Mouse (Mus musculus) hindbrain, embryonic 11.5 days (tissue): ENCODE results near the gene Gmds. TPM values are rescaled to one million over a fixed set of nuclear protein-coding genes. Genes with fewer than 3 reads are reported as not detected.

Experiments used
- ATAC-seq: fragments of 200-750 bp; cut with Nextera tagmentation; 2 replicates; pipeline ENCODE4 v1.8.0; 2017; ENCODE audit warnings: mild to moderate bottlenecking, moderate TSS enrichment, moderate library complexity; ENCODE audit not compliant: low FRiP score
- DNase-seq: peaks from one replicate; pipeline ENCODE4 v3.0.0-alpha.2; 2015; ENCODE audit warnings: low spot score
- H3K27ac ChIP-seq: fragments of 300-500 bp; sonication (generic); 2 replicates; pipeline ENCODE4 v1.5.1; 2014; ENCODE audit warnings: mild to moderate bottlenecking, low read depth, low read length
- H3K27me3 ChIP-seq: fragments of 300-500 bp; sonication (generic); 2 replicates; pipeline ENCODE4 v1.6.1; 2014; ENCODE audit warnings: mild to moderate bottlenecking, low read length, moderate library complexity, mixed read lengths; ENCODE audit not compliant: control insufficient read depth, insufficient read depth
- H3K36me3 ChIP-seq: fragments of 300-500 bp; sonication (generic); 2 replicates; pipeline ENCODE4 v1.6.1; 2014; ENCODE audit warnings: mild to moderate bottlenecking, low read length, moderate library complexity, mixed read lengths; ENCODE audit not compliant: control insufficient read depth, insufficient read depth
- H3K4me1 ChIP-seq: fragments of 300-500 bp; sonication (generic); replicated peaks from 2 replicates; pipeline ENCODE4 v1.6.1; 2014; ENCODE audit warnings: low read length, mixed read lengths; ENCODE audit not compliant: control insufficient read depth, insufficient read depth
- H3K4me2 ChIP-seq: fragments of 300-500 bp; sonication (generic); replicated peaks from 2 replicates; pipeline ENCODE4 v1.6.1; 2014; ENCODE audit warnings: mild to moderate bottlenecking, low read depth, low read length
- H3K4me3 ChIP-seq: fragments of 300-500 bp; sonication (generic); 2 replicates; pipeline ENCODE4 v1.5.1; 2014; ENCODE audit warnings: low read depth, low read length
- H3K9ac ChIP-seq: fragments of 300-500 bp; sonication (generic); 2 replicates; pipeline ENCODE4 v1.6.1; 2014; ENCODE audit warnings: low read depth, low read length
- H3K9me3 ChIP-seq: fragments of 300-500 bp; sonication (generic); 2 replicates; pipeline ENCODE4 v1.6.1; 2016; ENCODE audit warnings: low read length; ENCODE audit not compliant: control insufficient read depth
- WGBS: fragments of 180-500 bp; shearing (Covaris S2); extraction: QIAGEN DNeasy Blood & Tissue Kit; methylation state at CpG from one replicate; pipeline ENCODE4 v1.1.7; 2014; 5-methylcytosine and 5-hydroxymethylcytosine counted together
- polyA plus RNA-seq: library from polyadenylated mRNA; unstranded; fragments of >200 nt; fragmentation: Nextera tagmentation; extraction: Ambion mirVana; gene quantifications from 2 replicates; pipeline ENCODE4 v1.2.1, GENCODE M21; 2014

Gene Gmds
- polyA plus RNA-seq, 1 experiment from 2014 or later, result 32.1 TPM

DNA sequence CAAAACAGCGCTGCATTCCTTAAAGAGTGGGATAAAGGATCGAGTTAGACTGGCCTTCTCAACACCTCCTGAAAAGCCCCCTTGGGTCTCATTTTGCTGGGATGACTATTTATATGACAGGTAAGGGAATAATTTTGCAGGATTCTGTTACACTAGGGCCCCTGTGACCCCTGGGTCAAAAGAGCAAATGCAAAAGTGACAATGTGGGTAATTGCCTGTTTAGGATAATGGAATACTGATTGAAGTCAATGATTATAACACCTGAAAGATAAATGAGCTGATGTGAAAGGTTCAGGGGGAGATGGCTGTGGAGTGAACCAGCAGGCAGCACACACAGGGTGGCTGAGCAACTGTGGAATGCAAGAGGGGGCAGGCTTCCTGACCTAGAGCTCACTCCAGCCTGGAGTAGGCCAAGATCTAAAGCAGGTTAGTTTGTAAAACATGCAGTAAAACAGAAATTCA, 367.5 kb downstream of the Gmds start:
- no peaks in the 10 kb centered on the region for H3K9me3 ChIP-seq
- no peaks in the 10 kb centered on the region for H3K4me1 ChIP-seq
- 47% methylated on average over 2 of the region's 2 CpGs for WGBS
- no peaks in the 10 kb centered on the region for H3K36me3 ChIP-seq
- no peak overlapping the region for H3K27ac ChIP-seq
- no peak overlapping the region for H3K9ac ChIP-seq
- ATAC-seq (no peak), DNase-seq (no peak)
- no peaks in the 10 kb centered on the region for H3K27me3 ChIP-seq
- no peak overlapping the region for H3K4me3 ChIP-seq
- no peak overlapping the region for H3K4me2 ChIP-seq

DNA sequence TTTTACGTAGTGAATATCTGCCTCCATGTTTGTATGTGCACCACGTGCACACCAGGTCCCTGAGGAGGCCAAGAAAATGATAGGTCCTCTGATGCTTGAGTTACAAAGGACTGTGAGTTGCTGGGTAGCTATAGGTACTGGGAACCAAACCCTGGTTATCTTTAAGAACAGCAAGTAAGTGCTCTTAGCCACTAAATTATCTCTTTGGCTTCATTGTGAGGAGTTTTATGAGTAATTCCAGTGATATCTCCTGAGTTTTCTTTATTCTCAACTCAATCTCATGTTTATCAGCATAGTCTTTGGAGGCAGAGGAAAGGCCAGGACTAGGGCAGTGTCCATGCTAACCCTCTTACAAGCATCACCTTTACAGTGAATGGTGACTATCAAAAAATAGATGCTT, 370.3 kb downstream of the Gmds start:
- no peaks in the 10 kb centered on the region for H3K27me3 ChIP-seq

DNA sequence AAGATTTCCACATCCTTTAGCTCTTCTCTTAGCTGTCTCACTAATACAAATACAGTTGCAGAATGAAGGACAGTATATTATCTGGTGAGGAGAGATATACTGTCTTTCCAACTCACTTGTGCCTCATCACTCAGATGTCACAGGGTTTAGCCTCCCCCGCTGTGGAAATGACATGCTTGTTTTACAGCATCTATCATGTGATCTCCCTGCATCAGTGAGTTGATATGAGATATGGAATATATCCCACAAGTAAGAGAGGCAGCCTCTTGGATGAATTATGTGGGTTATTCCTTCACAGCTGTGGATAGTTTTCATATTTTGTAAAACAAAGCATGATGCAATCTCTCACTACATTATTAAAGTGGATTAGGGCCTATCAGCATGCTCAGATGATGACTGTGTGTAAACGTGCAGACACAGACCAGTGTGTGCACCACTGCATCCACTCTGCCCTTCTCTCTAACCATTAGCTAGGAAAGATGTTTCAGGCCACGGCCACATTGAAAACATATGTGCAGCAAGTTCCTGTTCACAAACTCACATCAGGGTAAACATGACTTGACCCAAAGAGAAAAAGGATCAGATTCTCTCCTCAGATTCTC, 371.5 kb downstream of the Gmds start:
- no peaks in the 10 kb centered on the region for H3K4me1 ChIP-seq
- H3K4me2 ChIP-seq, result no peak overlapping the region
- WGBS, result 62% methylated on average over 3 of the region's 3 CpGs
- H3K9me3 ChIP-seq, result no peaks in the 10 kb centered on the region
- H3K36me3 ChIP-seq, result no peaks in the 10 kb centered on the region
- ATAC-seq, result no peak
- no peak overlapping the region for H3K27ac ChIP-seq
- no peak overlapping the region for H3K4me3 ChIP-seq
- no peak for DNase-seq
- no peak overlapping the region for H3K9ac ChIP-seq
- H3K27me3 ChIP-seq, result no peaks in the 10 kb centered on the region

More for the DNA sequence above, 370.3 kb downstream of the Gmds start:
- Histone ChIP-seq H3K4me3 (no peak overlapping the region), H3K4me2 (no peak overlapping the region), H3K36me3 (no peaks in the 10 kb centered on the region), H3K4me1 (no peaks in the 10 kb centered on the region), H3K9ac (no peak overlapping the region), H3K27ac (no peak overlapping the region), H3K9me3 (no peaks in the 10 kb centered on the region)
- DNase-seq, result no peak
- no peak for ATAC-seq
- 83% methylated on average over 2 of the region's 2 CpGs for WGBS

DNA sequence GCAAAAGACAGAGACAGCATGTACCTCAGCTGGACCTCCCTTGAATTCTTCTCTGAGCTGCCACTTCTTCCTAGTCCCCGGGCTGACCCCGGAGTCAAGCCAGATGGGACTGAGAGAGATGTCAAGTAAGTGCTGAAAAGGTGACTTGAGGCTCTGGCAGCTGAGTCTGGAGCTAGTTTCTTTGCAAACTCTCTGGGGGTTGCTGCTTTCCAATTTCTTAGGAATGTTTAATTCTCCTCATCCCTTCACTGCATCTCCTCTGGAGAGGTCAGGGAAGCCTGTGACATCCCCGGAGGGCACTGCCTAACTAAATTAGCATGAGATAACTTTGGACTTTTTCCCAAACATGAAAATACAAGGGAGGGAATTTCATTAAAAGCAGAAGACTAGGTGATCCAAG, 378.0 kb downstream of the Gmds start:
- WGBS, result 43% methylated on average over 3 of the region's 3 CpGs
- no peak overlapping the region for H3K9ac ChIP-seq
- no peak for ATAC-seq

DNA sequence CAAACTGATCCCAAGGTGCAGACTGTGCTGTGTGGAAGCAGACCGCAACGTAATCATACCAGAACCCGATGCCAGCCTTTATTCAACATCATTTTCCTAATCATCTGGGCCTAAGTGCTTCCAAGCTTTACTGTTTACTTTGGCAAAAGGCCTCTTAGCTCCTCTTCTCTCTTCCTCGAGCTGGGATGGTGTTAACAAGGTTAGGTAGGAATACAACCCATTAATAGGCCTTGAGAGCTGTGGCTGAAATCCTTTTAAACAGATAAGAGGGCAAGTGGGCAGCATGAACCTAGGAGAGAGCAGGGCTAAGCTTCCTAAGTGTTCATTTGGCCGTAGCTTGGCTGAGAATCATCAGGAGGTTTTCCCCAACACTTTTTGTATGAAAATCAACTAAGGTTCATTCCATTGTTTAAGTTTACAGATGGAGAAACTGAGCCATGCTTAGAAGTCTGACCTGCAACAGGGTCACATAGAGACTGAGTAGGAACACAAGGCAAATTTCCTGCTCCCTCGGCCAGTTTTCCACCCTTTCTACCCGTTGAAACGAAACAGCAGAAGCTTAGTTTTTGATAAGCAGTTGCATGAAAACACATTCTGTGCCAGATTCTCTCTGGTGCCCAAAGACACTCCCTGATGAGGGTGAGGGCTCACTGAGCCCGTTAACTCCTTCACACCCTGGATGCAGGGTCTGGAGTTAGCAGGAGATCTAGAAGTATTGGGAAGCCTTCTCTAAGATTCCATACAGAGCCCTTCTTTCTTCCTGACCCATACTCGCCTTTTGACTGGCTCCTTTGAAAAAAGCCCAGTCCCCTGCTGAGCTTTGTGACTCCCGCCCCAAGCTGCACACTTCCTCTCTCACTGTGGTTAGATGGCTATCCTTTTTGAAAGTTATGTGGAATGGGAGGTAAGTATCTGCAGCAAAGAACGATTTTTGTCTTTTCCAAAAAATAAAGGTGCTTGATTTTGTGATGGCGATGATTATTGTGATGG, 379.9 kb downstream of the Gmds start:
- Histone ChIP-seq H3K27ac (no peak overlapping the region), H3K4me3 (no peak overlapping the region), H3K27me3 (no peaks in the 10 kb centered on the region), H3K9me3 (no peaks in the 10 kb centered on the region), H3K4me2 (no peak overlapping the region), H3K36me3 (no peaks in the 10 kb centered on the region), H3K4me1 (no peaks in the 10 kb centered on the region), H3K9ac (no peak overlapping the region)
- ATAC-seq (no peak), DNase-seq (no peak)
- WGBS, result 56% methylated on average over 13 of the region's 13 CpGs

More for the DNA sequence above, 378.0 kb downstream of the Gmds start:
- Histone ChIP-seq H3K4me3 (no peak overlapping the region), H3K27me3 (no peaks in the 10 kb centered on the region), H3K9me3 (no peaks in the 10 kb centered on the region), H3K4me2 (no peak overlapping the region), H3K27ac (no peak overlapping the region), H3K36me3 (no peaks in the 10 kb centered on the region), H3K4me1 (no peaks in the 10 kb centered on the region)
- DNase-seq, result no peak

DNA sequence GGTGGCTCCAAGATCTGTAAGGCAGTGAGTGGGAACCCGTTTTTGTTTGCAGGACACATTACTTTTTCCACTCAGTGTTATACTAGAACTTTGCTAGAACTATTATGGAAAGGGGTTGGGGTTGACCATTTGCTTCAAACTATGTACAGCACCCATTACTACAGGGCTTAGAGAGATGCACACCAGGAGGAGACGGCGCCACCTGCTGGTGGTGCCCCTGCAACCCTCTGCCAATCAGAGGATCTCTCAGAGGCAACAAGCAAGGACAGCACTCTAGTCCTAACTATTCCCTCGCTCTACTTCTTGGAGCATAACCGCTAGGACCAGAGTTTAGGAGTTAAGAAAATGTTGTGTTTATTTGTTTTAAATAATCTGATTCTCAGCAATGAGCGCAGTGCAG, 382.0 kb downstream of the Gmds start:
- DNase-seq, result no peak
- Histone ChIP-seq H3K4me1 (no peaks in the 10 kb centered on the region), H3K9ac (no peak overlapping the region), H3K4me2 (no peak overlapping the region), H3K4me3 (no peak overlapping the region), H3K27me3 (no peaks in the 10 kb centered on the region), H3K27ac (no peak overlapping the region), H3K36me3 (no peaks in the 10 kb centered on the region), H3K9me3 (no peaks in the 10 kb centered on the region)
- 85% methylated on average over 6 of the region's 6 CpGs for WGBS
- ATAC-seq, result no peak

DNA sequence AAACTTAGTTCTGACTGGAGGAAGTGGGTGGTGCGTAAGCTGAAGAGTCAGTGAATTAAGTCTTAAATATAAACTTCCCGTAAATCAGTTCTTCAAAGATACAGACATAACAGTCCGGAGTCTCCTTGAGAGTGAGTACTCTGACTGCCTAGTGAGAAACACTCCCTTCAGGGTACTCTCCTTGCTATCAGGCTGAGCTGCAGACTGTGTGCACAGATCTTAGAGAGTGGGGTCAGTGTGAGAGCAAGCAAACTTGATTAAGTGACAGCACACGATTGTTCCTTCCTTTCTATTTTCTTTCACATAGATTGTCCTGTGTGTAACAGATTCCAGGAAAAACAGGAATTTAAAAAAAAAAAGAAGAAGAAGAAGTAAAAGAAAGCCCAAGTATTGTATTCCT, 382.4 kb downstream of the Gmds start:
- ATAC-seq (no peak), DNase-seq (no peak)
- no peaks in the 10 kb centered on the region for H3K36me3 ChIP-seq
- no peak overlapping the region for H3K27ac ChIP-seq
- H3K9me3 ChIP-seq, result no peaks in the 10 kb centered on the region
- no peak overlapping the region for H3K4me3 ChIP-seq
- no peaks in the 10 kb centered on the region for H3K27me3 ChIP-seq
- H3K4me1 ChIP-seq, result no peaks in the 10 kb centered on the region
- 81% methylated on average over 4 of the region's 4 CpGs for WGBS
- no peak overlapping the region for H3K4me2 ChIP-seq
- no peak overlapping the region for H3K9ac ChIP-seq

DNA sequence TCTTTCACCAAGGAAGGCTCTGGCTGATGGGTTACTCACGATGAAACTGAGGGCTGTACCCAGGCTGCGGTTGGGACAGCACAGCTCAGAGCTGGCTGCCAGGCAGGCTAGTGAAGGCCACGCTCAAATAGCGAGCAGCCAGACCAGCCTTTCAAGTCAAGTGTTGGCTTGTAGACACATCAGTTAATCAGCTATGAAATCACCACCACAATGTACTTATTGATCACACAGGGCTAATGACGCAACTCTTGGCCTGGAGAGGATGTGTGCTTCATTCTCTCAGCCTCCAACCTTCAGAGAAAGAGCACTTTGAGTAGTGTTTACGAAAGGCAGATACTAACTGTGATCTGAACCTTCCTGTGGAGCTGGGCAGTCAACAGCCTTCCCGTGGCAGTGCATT, 383.4 kb downstream of the Gmds start:
- no peak overlapping the region for H3K27ac ChIP-seq
- H3K4me1 ChIP-seq, result no peaks in the 10 kb centered on the region
- DNase-seq (no peak), ATAC-seq (no peak)
- no peak overlapping the region for H3K9ac ChIP-seq
- no peak overlapping the region for H3K4me3 ChIP-seq
- no peaks in the 10 kb centered on the region for H3K36me3 ChIP-seq
- no peak overlapping the region for H3K4me2 ChIP-seq
- WGBS, result 47% methylated on average over 7 of the region's 7 CpGs
- no peaks in the 10 kb centered on the region for H3K9me3 ChIP-seq
- no peaks in the 10 kb centered on the region for H3K27me3 ChIP-seq
